Mouse (Mus musculus): Measurements from ENCODE around the gene Olfr809.

The Olfr809 gene

DNA sequence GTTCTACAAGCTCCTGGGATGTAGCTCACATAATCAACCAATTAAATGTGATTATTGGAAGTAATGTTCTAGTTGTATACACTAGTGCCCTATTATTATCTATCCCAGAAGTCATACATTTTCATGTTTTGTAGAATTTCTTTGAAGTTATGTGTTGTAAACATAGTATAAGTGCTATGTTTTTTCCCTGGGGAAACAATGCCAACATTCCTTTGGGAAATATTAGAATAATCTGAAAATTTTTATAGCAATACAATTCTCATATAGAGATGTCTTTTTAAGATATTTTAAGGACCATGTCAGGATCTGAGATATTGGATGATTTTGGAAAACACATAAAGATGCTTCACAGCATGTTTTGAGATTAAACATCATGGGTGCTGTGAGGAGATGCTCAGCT, at the start of gene Olfr809:
TSS of gene Olfr809 (plus strand) at position 301 of the 400 bp plus-strand sequence.
- no peak for DNase-seq (ENCODE audit: low spot score)

DNA sequence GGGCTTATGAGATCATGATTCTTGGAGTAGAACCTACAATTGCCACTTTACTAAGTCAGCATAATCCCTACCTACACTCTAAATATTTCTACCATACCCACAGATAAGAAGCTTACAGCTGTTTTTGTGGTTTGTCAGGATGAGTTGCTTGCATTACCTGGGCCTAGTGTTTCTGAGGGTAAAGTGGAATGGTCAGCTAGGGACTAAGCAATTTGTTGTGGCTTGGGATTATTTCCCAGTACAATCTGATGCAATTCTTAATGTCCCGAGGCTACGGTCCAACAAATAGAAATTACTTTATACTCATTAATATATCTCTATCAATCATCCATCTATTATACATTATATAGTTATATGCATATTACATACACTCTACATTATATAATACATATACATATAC, 45.2 kb upstream of the Olfr809 start, which contains the start of gene Olfr805:
TSS of gene Olfr805 (minus strand) at position 101 of the 400 bp plus-strand sequence.
- no peak for DNase-seq (ENCODE audit: low spot score)

DNA sequence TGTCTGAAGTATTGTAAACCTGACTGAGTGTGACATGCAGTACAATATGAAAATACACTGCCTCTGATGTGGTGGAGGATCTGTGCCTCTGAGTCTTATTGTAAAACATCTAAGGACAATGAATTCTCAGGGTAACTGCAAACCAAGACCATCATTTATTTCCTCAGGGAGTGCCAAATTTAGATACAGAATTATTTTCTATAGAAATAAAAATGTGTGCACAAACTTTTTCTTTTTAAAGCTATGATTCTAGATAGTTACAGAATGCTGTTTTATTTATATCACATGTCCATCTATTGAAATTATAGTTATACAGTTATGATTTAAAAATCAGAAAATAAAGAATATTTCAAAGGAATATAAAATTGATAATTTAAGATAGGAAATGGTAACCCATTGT, 32.6 kb upstream of the Olfr809 start, which contains the start of gene Olfr806:
TSS of gene Olfr806 (minus strand) at position 101 of the 400 bp plus-strand sequence.
- no peak for DNase-seq (ENCODE audit: low spot score)

- no peak for DNase-seq (ENCODE audit: low spot score)
Observed at GRCm38 (mm10) chr10:129757693-129758092, 16.7 kb upstream of the Olfr809 start, which contains the start of gene Olfr807. TSS of gene Olfr807 (minus strand) at chr10:129757793.

DNA sequence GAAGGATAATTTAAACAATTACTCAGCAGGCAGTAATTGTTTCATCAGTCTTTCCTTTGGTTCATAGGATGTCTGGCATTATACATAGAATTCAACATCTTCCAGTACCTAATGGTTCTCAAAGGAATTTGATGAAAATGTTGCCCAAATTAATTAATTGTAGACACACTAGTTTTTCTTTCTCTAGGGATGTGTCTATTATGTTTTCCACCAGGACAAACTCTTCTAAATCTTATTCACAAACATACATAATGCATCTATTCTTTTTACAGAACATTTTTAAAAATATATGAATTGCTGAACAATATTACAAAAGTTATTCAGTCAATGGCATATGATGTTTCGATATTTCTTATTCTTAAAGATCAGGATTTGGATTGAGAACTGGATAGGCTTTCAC, 9.3 kb upstream of the Olfr809 start, which contains the start of gene Olfr808:
TSS of gene Olfr808 (plus strand) at position 301 of the 400 bp plus-strand sequence.
- DNase-seq (ENCODE audit: low spot score): no peak

- DNase-seq (ENCODE audit: low spot score): no peak
Observed at GRCm38 (mm10) chr10:129778123-129778522, 3.7 kb downstream of the Olfr809 start.

- DNase-seq (ENCODE audit: low spot score): no peak
Observed at GRCm38 (mm10) chr10:129794817-129795216, 20.4 kb downstream of the Olfr809 start, which contains the start of gene Olfr810. TSS of gene Olfr810 (minus strand) at chr10:129794917.

DNA sequence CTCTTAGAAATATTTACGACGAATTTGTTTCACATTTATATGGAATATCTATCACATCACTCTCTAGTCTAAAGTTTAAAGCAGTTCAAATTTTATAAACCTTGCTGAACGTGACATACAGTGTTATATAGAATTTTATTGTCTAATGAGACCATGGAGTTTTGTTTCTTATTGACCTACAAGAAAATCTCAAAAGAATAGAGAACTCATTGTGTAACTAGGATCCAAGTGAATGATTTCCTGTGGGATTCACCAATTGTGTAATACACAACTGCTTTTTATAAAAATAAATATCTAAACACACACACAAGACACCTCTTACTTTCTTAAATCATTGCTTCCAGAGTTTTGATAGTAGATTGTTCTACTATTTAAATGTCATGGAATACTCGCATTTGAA, 29.9 kb downstream of the Olfr809 start, which contains the start of gene Olfr811:
TSS of gene Olfr811 (minus strand) at position 101 of the 400 bp plus-strand sequence.
- DNase-seq (ENCODE audit: low spot score): no peak
